Mouse (Mus musculus): ENCODE results near the gene Gm765.

Gene Gm765

DNA sequence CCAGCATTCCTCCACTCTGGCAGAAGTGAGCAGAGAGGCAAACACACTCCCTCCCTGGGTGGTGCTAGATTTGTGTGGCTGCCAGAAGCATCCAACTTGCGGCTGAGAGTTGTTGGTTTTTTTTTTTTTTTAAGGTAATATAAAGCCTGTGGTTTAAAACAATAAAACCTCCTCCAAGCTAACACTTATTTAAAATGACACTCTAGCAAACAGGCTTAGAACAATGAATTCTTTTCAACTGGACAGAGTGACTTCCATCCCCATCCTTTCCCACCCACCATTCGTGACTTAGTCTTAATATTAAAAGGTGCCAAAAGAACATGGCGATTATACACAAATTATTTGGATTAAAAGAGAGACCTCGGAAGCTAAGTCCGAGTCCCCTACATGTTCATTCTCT is at the start of gene Gm765:
Gm765 (minus strand) TSS at position 101 of the 400 bp plus-strand sequence.
- DNase-seq (ENCODE audit: extremely low spot score, low spot score), result no peak

DNA sequence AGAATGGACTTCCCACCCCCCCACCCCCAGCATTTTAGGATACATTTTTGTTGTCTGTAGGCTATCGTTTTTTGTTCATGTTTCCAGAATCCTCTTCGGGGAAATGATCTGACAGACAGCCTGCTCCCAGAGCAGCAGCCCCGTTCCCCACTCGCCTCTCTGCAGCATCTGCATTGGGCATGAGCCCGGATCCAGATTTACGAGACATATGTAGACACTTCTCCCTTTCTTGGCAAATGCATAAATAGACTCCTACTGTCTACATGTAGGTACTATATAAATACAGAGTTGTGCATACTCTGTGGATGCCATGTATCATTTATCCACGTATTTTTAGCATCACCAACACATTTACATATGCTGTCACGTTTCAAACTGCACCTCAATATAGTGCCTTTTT is 42.9 kb upstream of the Gm765 start:
- DNase-seq (ENCODE audit: extremely low spot score, low spot score), result no peak

DNA sequence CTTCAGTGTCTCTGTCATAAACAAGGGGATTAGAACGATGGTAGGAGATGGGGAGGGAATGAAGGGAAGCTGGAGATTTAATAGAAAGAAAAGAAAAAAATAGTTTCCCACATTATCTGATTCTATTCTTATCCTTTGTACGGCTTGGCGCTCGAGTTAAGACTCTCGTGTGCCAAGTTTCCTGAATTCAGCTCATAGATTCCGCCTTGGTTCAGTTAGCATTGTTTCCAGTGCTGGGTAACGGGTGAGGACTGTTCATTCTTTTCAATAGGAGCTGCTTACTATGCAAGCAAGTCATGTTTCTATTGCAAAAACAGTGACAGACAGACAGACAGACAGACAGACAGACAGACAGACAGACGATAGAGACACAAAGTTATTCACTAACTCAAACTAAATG is 41.9 kb upstream of the Gm765 start:
- no peak for DNase-seq (ENCODE audit: extremely low spot score, low spot score)

DNA sequence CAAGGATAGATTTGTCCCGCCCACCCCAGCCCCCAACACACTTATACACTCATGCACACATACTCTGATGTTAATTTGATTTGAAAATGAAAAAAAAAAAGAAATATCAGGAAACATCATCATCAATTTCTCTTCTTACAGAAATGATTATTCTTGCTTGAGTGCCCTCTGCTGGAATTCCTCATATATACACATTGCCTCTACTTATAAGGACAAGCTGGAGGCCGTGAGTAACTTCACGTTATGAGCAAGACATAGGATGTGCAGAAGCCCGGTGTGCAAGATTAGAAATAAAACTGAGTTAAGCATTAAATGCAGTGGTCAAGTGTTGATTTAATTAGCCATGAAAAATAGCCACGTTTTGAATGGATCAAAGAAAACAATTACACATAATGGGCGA is 40.9 kb upstream of the Gm765 start:
- DNase-seq (ENCODE audit: extremely low spot score, low spot score), result no peak

DNA sequence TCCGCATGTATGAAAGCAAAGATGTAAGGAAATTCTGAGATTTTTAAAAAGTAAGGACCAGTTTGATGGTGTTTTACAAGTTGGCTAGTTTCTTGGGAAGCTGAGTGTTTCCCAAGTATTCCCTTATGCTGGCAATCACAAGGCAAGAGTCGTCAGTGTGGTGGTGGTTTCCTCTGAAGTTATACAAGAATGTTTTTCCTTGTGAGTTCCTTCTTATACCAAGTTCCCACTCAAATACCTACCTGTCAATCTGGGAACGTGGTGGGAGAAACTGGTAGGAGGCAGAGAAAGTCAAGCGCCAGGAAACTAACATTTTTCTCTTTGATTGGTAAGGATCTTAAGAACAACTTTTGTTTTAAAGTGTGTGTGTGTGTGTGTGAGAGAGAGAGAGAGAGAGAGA is 23.6 kb upstream of the Gm765 start:
- no peak for DNase-seq (ENCODE audit: extremely low spot score, low spot score)

DNA sequence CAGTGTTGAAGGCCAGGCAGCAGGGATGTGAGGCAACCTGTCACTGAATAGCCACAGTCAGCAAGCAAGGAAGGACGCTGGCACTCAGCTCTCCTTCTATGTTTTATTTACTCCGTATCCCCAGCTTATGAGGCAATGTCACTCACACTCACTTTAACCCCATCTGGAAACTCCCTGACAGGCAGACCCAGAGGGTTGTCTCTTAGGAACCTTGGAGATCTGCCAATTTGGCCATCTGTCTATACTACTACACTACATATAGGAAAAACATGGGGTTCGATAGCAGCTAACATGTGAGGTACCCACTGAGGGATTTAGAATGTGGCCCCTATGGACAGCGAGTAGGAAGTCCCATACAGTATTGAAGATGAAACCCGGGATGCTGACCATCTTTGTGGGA is 12.7 kb upstream of the Gm765 start:
- no peak for DNase-seq (ENCODE audit: extremely low spot score, low spot score)

DNA sequence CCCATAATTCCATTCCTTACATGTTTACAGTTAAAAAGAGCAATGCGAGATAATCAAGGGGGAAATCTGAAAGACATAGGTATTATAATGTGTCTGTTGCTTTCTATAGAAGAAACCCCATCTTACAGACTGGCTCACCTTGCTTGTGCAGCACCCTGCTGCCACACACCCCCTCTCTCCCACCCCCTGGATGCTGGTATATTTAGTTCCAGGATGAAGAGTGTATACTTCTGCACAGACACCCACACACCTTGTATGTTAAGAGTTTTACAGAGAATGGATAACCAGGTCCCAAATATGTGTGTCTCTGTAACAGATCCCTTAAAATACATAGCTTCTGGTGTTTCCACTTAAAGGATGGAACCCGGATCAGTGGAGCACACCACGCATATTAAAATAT is 10.7 kb upstream of the Gm765 start:
- DNase-seq (ENCODE audit: extremely low spot score, low spot score), result no peak

DNA sequence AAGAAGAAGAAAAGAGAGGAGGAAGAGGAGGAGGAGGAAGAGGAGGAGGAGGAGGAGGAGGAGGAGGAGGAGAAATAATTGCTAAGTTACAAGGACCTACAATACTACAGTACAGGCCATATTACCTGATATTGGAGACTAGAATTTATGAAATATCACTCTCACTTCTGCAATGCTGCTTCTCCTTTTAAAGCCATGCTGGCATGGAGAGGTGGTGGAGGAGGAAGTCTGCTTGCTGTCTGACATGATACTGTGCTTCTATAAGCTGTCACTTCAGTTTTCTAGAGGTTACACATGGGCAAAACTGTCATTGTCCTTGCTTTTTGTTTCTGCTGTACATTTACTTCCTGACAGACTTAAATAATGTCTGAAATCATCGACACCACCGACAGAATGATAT is 9.8 kb downstream of the Gm765 start:
- DNase-seq (ENCODE audit: extremely low spot score, low spot score), result no peak

DNA sequence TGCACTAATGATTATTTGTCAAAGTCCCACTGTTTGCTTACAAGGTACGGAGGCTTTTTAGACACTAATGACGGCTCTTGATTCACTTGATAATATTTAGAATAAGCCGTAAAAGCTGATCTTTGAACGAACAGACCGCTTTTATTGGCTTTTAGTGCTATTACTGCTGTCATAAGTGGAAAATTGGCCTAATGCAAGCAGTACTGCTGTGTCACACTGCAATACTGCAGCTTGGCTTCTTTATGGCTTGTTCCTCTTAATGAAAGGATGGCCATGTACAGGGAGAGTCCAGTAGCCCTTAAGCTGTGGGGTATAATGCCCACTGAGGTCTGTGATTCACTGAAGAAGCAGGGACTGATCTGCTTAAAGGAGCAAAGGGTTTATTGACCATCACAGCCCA is 30.9 kb downstream of the Gm765 start:
- DNase-seq (ENCODE audit: extremely low spot score, low spot score), result no peak

DNA sequence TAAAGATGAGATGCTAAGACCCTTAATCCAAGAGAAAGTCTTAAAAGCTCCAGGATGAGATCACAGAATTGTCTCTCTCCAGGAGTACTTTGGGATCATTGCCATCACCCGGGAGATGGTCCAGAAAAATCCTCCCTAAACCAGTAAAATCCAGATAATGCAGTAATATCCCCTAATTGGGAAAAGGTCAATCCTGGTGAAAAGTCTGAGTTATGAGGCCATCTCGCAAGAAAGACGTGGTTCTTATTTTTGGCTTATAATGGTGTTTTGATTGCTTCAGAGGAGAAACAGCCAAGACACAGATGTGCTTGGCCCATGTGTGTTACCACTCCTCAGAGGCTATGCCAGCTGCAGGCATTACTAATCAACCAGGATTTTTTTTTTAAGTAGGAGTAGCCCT is 34.9 kb downstream of the Gm765 start:
- DNase-seq (ENCODE audit: extremely low spot score, low spot score), result no peak

DNA sequence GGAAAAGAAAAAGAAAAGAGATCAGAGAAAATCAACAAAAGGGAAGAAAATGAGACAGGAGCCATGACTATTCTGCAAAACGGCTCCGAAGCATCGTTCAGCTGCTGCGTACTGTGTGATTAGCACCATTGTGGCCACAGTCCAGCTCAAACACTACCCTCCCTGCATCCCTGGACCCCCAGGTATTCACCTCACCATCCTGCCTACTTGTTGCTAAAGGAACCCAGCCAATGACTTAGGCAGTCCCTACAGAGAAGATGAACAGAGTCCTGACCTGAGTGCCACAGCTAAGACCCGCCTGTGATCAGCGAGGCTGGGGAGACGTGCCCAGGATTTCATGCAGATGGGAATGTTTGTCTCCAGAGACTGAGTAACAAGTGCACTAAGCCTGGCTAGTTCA is 35.4 kb downstream of the Gm765 start:
- DNase-seq (ENCODE audit: extremely low spot score, low spot score), result no peak

DNA sequence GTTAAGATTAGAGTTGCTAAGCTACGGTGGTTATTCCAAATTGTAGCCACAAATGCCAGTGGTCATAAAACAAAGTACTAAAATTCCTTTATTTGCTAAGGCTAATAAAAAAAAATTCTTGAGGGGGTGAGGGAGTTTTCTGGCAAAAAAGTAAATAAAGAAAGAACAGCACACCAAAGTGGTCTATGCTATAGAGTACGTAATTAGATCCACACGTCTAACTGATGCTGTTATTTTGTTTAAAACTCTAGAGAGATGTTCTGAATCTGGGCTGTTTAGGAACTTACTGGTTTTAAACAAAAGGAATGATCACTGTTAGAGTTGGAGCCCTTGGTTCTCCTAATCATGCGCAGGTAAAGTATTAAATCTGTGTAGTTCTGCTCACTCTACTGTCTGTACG is 50.5 kb downstream of the Gm765 start:
- DNase-seq (ENCODE audit: extremely low spot score, low spot score), result no peak

DNA sequence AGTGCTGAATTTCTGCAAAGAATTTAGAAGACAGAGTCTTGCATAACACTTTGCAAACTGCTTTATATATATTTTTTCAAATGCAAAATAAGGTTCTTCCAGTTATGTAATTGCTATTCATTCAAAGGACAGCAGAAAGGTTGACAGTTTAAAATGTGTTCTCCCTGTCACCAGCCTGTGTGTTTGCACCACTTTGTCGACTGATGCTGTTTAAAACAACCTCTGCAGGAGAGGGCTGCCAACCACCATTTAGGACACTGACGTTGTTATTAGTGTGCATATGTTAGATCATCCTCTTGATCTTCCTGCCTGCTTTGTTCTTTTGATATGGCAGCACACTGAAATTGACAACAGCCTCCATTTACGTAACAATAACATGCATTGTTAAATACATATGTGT is 54.2 kb downstream of the Gm765 start:
- DNase-seq (ENCODE audit: extremely low spot score, low spot score), result no peak

DNA sequence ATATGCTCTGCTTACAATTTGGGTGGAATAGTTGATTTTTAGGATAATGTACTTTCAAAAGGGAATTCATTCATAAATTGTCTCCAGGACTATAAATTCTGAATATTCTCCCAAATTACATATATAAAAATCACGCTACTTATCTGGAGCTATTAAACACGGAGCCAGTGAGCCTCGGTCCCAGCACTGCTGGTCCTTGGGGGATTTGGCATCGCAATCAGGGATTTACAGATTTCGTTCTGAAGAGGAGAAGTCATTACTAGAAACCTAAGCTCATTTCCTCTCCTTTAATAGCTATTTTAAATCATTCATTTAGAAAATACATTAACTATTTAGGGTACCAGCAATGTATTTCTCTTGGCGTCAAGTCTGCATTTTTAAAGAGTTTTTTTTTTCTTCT is 55.0 kb downstream of the Gm765 start:
- DNase-seq (ENCODE audit: extremely low spot score, low spot score), result no peak

DNA sequence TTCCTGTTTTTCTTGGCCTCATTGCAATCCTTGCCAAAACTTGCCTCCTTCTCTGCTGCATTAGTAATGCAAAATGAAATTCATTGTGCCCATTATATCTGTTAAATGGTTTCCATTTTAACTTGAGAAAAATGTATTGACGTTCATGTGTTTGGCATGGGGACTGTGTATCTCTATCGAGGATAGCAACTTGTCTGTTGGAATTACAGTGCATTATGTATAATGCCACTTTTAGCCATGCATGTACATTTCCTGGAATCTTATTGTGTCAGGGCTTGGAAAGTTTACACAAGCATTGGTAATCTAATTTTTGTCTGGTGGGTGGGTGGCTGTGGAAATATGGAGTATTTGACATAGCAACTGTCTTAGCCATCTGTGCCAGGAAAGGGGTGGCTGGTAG is 57.4 kb downstream of the Gm765 start:
- no peak for DNase-seq (ENCODE audit: extremely low spot score, low spot score)

DNA sequence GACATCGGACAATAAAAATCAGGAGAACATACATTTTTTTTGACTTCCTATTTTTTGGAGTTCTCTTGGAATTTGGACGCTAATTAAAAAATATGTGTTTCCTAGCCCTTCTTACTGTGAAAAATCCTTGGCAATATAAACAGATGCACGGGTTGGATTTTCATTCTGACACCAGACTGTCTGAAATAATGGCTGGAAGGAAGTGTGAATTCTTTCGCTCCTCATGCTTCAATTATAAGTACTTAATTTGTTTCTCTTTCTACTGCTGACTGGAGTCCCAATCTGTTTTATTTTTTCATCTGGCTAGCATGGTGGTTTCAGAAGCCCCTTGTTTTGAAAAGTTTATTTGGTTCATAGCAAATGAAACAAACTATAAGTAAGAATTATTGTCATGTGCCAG is 59.8 kb downstream of the Gm765 start:
- DNase-seq (ENCODE audit: extremely low spot score, low spot score), result no peak

DNA sequence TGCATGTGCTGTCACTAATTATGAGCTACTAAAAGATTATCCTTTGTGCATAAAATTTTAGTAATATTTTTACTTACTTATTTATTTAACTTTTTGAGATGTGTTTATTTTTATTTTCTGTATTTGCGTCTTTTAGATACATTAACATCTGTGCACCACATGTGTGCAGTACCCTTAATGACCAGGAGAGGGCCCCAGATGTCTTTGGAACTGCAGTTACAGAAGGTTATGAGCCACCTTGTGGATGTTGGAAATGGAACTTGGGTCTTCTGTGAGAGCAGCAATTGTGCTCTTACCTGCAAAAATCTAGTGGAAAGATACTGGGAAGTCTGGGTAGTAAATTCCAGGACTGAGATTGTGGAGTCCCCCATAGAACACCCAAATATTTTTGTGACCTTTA is 71.0 kb downstream of the Gm765 start:
- peak; percentile 43 for DNase-seq (ENCODE audit: extremely low spot score, low spot score)

DNA sequence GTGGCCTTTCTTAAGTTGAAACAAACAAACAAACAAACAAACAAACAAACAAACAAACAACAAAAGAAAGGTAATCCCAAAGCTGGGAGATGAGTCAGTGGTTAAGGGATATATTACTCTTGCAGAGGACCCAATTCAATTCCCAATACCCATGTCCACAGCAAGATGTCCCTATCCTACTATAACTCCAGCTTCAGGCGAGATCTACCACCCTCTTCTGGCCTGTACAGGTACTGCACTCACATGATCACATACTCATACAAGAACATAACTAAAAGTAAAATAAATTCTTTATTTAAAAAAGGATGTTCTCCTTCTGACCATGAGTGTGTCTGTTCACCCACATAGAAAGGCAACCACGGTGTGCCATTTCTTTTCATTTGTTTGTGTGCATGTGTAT is 79.6 kb downstream of the Gm765 start:
- DNase-seq (ENCODE audit: extremely low spot score, low spot score), result no peak

DNA sequence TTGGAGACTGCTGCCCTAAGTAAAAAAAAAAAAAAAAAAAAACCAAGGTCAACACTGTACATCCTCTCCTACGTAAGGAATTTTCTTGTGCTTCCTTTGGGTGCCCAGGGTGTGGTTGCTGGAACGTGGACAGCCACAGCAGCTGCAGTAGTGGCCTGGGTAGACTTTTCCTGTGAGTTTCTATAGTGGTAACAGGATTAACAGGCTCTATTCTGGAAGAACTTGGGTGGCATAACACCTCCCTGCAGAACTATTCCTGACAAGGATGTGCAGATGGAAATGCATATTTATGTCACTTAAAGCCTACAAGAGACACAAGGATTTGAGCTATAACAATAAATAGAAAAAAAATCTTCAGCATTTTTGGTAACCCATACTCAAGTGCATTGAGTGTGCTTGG is 83.5 kb downstream of the Gm765 start:
- no peak for DNase-seq (ENCODE audit: extremely low spot score, low spot score)

DNA sequence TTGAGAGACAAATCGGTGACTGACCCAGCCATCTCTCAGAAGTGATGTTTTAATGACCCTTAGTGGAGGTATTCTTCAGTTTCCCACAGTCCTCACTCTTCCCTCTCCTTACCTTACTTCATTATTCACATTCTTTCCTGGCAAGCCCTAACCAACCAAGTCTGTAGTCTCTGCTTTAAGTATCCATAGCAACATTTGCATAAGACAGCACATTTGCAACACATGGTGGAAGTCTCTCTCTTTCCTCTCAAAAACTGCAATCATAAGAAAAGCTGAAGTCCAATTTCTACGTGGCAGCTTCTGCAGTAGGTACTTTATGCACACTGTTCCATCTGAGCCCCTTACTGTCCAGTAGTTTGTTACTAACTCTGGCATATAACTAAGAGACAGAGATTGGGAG is 96.1 kb downstream of the Gm765 start:
- no peak for DNase-seq (ENCODE audit: extremely low spot score, low spot score)

DNA sequence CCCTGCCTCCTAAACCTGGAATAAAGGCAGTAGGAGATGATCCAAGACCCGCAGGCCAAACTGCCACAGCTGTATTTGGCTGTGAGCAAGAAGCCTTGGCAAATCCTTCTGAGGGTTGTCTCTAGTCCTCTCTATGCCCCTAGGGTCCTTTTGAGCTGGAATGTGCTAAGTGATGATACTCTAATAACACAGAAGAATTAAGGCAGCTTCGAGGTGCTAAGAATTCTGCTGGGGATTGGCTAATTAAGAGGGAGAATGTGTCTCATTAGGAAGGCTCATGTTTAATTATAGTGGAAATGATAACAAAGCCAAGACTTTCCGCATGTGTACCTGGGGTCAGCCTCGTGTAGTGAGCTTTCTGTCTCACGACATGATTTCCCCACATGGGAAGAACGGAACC is 99.4 kb downstream of the Gm765 start:
- no peak for DNase-seq (ENCODE audit: extremely low spot score, low spot score)

DNA sequence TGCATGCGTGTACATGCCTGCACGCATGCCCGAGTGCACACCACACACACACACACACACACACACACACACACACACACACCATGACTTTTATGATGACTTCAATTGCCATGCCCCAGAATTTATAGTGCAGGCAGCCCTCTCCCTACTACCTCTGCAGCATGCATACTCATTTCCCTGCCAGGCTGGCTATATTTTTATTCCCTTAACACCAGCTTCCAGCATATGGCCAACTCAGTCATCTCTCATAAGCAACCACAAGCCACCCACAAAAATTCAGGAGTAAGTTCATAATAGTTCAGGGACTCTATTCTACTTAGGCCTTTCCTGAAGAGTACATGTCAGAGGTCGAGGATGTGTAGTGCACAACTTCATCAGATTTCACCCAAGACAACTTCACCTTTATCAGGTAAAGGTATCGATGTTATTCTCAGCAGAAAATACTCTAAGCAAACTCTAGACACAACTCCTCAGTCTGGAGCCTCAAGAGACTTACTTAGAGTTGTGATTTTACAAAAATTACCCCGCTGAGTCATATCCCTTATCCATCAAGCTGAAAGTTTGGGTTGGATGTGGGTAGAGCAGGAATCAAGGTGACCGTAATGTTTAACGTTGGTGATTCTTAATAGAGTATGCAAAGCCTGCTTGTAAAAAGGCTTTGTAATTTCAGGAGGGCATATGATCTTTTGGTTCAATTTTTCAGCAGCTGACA is 101.8 kb downstream of the Gm765 start:
- no peak for DNase-seq (ENCODE audit: extremely low spot score, low spot score)

DNA sequence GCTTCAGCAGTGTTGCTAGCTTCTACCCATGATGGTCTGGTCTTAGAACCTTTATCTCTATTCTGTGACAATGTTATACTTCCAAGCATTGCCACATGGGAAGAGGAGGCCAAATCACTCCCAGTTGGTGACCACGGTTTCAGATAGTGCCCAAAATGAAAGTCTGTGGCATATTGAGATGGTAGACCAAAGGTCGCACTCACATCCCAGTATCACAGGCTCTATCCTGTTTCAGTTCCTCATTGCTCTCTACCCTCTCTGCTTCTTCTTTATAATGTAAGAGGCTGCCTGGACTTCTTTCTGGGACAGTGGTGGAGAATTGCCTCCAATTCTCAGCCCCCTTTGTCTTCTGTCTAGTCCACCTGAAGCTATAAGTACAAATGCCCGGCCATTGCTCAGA is 108.5 kb downstream of the Gm765 start:
- no peak for DNase-seq (ENCODE audit: extremely low spot score, low spot score)

DNA sequence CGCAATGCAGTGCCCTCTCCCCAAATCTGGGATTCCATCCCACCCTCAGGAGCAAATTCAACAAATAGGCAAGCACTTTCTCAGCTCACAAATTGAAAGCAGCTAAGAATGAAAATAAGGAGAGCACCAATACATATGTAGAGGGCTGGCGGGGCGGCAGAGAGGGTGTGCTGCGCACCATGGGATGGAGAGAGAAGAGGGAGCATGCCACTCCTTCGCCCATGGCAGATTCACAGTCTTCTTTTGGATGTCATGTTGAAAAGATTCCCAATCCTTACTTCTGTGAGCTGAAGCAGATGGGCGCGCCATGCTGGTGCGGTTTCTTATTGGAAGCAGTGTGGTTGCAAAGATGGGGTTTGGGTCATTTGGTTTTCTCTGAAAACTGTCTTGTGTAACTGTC is 118.6 kb downstream of the Gm765 start:
- no peak for DNase-seq (ENCODE audit: extremely low spot score, low spot score)
